ENCODE assay signal across 8 mouse cellular contexts in the genomic region with DNA sequence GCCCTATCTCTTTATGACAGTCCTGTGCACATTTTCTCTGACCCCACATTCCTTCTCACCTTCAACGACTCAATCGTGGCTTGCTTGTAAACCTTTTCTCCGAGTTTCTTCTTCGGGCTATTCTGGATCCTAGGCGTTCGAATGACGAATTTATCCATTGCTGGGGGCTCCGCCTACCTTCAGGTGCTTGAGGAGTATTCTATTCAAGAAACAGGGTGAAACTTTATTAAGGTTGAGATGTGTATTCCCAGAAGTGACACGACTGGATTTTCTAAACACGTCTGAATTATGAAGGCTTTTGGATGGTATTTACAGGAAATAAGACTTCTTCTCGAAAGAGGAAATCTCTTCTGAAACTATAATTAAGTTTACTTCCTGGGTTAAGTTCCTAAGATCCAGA. TPM values are rescaled to one million over a fixed set of nuclear protein-coding genes. Genes with fewer than 3 reads are reported as not detected.
DNase-seq lines count a peak whose midpoint lies in the region; ATAC-seq and TF ChIP-seq lines count a peak whose summit lies in the region.

No protein-coding gene starts in this region.

- H3K4me2 ChIP-seq in limb, embryonic 12.5 days: peak overlapping the region; percentile 75
- H3K4me2 ChIP-seq in stomach, embryonic 15.5 days: peak overlapping the region; percentile 65

- H3K9me3 ChIP-seq in limb, embryonic 12.5 days: no peaks in the 10 kb centered on the region
- H3K9me3 ChIP-seq in stomach, embryonic 15.5 days: no peaks in the 10 kb centered on the region

- peaks cover 32% of the 10 kb centered on the region; the same call in 1 of the 2 replicates for H3K36me3 ChIP-seq in limb, embryonic 12.5 days
- peaks cover 9% of the 10 kb centered on the region; the same call in 1 of the 2 replicates for H3K36me3 ChIP-seq in stomach, embryonic 15.5 days

- ATAC-seq in limb, embryonic 12.5 days (ENCODE audit: insufficient number of reproducible peaks, insufficient read depth, low FRiP score, low TSS enrichment, low read depth): no peak
- no peak for ATAC-seq in stomach, embryonic 15.5 days (ENCODE audit: insufficient read depth, low FRiP score, low read depth)

- H3K27ac ChIP-seq in cerebellum, adult 2 months (ENCODE audit: insufficient read depth, low read length): no peak overlapping the region
- H3K27ac ChIP-seq in limb, embryonic 12.5 days: peak overlapping the region; percentile 98
- H3K27ac ChIP-seq in stomach, embryonic 15.5 days: peak overlapping the region; percentile 99

- no peak for DNase-seq in cerebellum, adult 2 months
- DNase-seq in cerebellum, postnatal 4 days (ENCODE audit: low spot score in 2 of 2): no peak
- peak; percentile 6 for DNase-seq in spleen, adult 12 weeks (ENCODE audit: low spot score)
- no peak for DNase-seq in spleen, postnatal 14 days (ENCODE audit: low spot score in 2 of 2)
- no peak for DNase-seq in embryo, embryonic 10.5 days (ENCODE audit: low spot score)
- no peak for DNase-seq in testis, postnatal 14 days (ENCODE audit: low spot score)

- WGBS in cerebellum, adult 2 months: 47% methylated on average over 11 of the region's 11 CpGs
- 44% methylated on average over 11 of the region's 11 CpGs for WGBS in limb, embryonic 12.5 days
- WGBS in stomach, embryonic 15.5 days: 24% methylated on average over 11 of the region's 11 CpGs

- TF ChIP-seq POLR2A in cerebellum, adult 2 months (IDR thresholded peaks at IDR 0.05; ENCODE audit: borderline replicate concordance, insufficient read depth, low read length): no peak

- H3K4me3 ChIP-seq in cerebellum, adult 2 months (replicated peaks; ENCODE audit: insufficient read depth, low read depth, low read length): peak overlapping the region; percentile 94
- H3K4me3 ChIP-seq in limb, embryonic 12.5 days (replicated peaks): peak overlapping the region; percentile 93
- peak overlapping the region; percentile 75 for H3K4me3 ChIP-seq in stomach, embryonic 15.5 days (replicated peaks)

- H3K9ac ChIP-seq in limb, embryonic 12.5 days (replicated peaks): peak overlapping the region; percentile 89; the same call in 1 of the 2 replicates
- H3K9ac ChIP-seq in stomach, embryonic 15.5 days: peak overlapping the region; percentile 73

- no peaks in the 10 kb centered on the region for H3K27me3 ChIP-seq in cerebellum, adult 2 months (ENCODE audit: control insufficient read depth, insufficient read depth, low read length)
- no peaks in the 10 kb centered on the region for H3K27me3 ChIP-seq in limb, embryonic 12.5 days
- H3K27me3 ChIP-seq in stomach, embryonic 15.5 days (replicated peaks): no peaks in the 10 kb centered on the region

- peaks cover 3% of the 10 kb centered on the region; the same call in 1 of the 2 replicates for H3K4me1 ChIP-seq in cerebellum, adult 2 months (ENCODE audit: control insufficient read depth, insufficient read depth, low read length)
- H3K4me1 ChIP-seq in limb, embryonic 12.5 days (replicated peaks): peaks cover 36% of the 10 kb centered on the region
- H3K4me1 ChIP-seq in stomach, embryonic 15.5 days: peaks cover 8% of the 10 kb centered on the region; the same call in 1 of the 2 replicates

- no peak for TF ChIP-seq CTCF in cerebellum, adult 2 months (IDR thresholded peaks at IDR 0.05; ENCODE audit: borderline replicate concordance, insufficient read depth, low read depth, low read length)

RNA-seq across cellular contexts. Expression of a gene that starts 0.7 kb away (rescaled TPM):
- 258 and 285 TPM in 2 replicates for polyA plus RNA-seq in cerebellum, adult 2 months (2012; rRNA removed)
- polyA plus RNA-seq in limb, embryonic 12.5 days (2016; fragmentation: Nextera tagmentation; extraction: Ambion mirVana): 336 and 348 TPM in 2 replicates
- polyA plus RNA-seq in stomach, embryonic 15.5 days (2015; fragmentation: Nextera tagmentation; extraction: Ambion mirVana): 386 and 427 TPM in 2 replicates

RNA-seq across cellular contexts. Expression of a gene that starts 1.4 kb away (rescaled TPM):
- polyA plus RNA-seq in cerebellum, adult 2 months (2012; rRNA removed): 9.9 and 10.0 TPM in 2 replicates
- 18.6 and 24.7 TPM in 2 replicates for polyA plus RNA-seq in limb, embryonic 12.5 days (2016; fragmentation: Nextera tagmentation; extraction: Ambion mirVana)
- 16.4 and 30.4 TPM in 2 replicates for polyA plus RNA-seq in stomach, embryonic 15.5 days (2015; fragmentation: Nextera tagmentation; extraction: Ambion mirVana)

RNA-seq across cellular contexts. Expression of a gene that starts 31.5 kb away (rescaled TPM):
- polyA plus RNA-seq in cerebellum, adult 2 months (2012; rRNA removed): not detected in 2 replicates
- not detected in 2 replicates for polyA plus RNA-seq in limb, embryonic 12.5 days (2016; fragmentation: Nextera tagmentation; extraction: Ambion mirVana)
- polyA plus RNA-seq in stomach, embryonic 15.5 days (2015; fragmentation: Nextera tagmentation; extraction: Ambion mirVana): not detected in 2 replicates
